Mouse (Mus musculus) adrenal gland (tissue): Measurements from ENCODE around the gene Zfp580.

Source experiments
- intact Hi-C: fragments of 180-260 bp; cut with DNase I; formaldehyde crosslinking; loops from one replicate; pipeline ENCODE4 v1.15.1; 2025

Gene Zfp580

DNA sequence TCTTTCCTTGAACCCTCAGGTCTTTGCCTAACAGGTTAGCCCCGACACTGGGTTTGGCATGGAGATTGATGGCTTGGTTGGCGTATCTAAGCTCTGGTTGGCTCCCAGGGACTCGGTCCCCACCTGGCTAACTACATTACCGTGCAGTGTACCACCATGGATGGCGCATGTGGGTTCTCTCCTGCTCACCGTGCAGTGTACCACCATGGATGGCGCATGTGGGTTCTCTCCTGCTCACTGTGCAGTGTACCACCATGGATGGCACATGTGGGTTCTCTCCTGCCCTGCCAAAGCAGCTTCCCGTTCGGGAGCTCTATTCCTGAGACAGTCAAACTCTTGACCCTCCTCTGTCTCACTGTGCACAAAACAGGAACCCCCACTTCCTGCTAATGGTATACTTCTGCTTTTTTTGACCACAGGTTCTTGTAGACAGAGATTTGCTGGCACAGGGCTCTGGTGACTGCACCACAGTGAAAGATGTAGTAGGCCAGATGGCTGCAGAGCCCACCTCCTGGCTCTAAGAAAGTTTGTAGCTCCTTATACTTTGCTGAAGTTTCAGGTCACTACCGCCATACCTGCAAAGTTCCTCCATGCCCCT is 49.8 kb downstream of the Zfp580 start:
- intact Hi-C loops = no loop called here

DNA sequence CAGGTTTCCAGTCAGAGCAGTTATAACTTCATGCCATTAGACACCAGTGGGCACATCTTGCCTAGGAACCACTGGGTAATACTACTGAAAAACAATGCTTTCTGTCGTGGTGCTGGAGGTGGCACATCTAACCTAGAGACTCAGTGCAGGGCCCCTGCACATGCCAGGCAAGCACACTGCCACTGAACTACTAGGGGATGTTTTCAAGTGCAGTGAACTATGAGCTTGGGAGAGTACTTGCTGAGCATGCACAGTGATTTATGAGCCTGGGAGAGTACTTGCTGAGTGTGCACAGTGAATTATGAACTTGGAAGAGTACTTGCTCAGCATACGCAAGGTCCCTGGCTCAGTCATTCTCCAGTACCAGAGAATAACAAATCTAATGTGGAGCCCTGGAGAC is 51.2 kb downstream of the Zfp580 start:
- intact Hi-C loops = no loop called here
